Mouse (Mus musculus) right cerebral cortex, postnatal 25 days (tissue): ENCODE measurements at regions not wholly inside any gene's neighbourhood (a gene's known extent, or its start where the extent isn't known, plus 50 kb on each side); places are given as distances from the start of the nearest gene placed in this dataset.
"Not testable (repeated sequence)": the region's sequence is repeated elsewhere in the genome, so short reads cannot be mapped to it uniquely, and the experiment has no call there.

Experiments used
- DNase-seq: peaks from one replicate; pipeline ENCODE4 v3.0.0; 2022

GRCm38 (mm10) chr6:103809986-103810341 is 299.6 kb downstream of the Chl1 start:
- no peak for DNase-seq

GRCm38 (mm10) chr6:103810342-103811001 is 300.1 kb downstream of the Chl1 start:
- DNase-seq = no peak

GRCm38 (mm10) chr6:103816396-103816795 is 306.0 kb downstream of the Chl1 start:
- not testable (repeated sequence) for DNase-seq

GRCm38 (mm10) chr6:103826042-103826441 is 315.7 kb downstream of the Chl1 start:
- DNase-seq = no peak

- DNase-seq = no peak
These were observed 317.2 kb downstream of the Chl1 start for GRCm38 (mm10) chr6:103827623-103828022.

GRCm38 (mm10) chr6:103828866-103829265 is 318.5 kb downstream of the Chl1 start:
- DNase-seq = no peak

GRCm38 (mm10) chr6:103832301-103832700 is 321.9 kb downstream of the Chl1 start:
- no peak for DNase-seq

GRCm38 (mm10) chr6:103832808-103833207 is 322.4 kb downstream of the Chl1 start:
- no peak for DNase-seq

- peak; percentile 53 for DNase-seq
These were observed 323.2 kb downstream of the Chl1 start for GRCm38 (mm10) chr6:103833501-103834132.

GRCm38 (mm10) chr6:103834726-103835229 is 324.4 kb downstream of the Chl1 start:
- no peak for DNase-seq

GRCm38 (mm10) chr6:103859787-103860186 is 349.4 kb downstream of the Chl1 start:
- no peak for DNase-seq

- DNase-seq = no peak
These were observed 383.1 kb downstream of the Chl1 start for GRCm38 (mm10) chr6:103893455-103893854.

- DNase-seq = peak; percentile 3
These were observed 414.1 kb downstream of the Chl1 start for GRCm38 (mm10) chr6:103924504-103924903.

- DNase-seq = peak; percentile 6
These were observed 416.7 kb downstream of the Chl1 start for GRCm38 (mm10) chr6:103927094-103927493.

- DNase-seq = no peak
These were observed 430.0 kb downstream of the Chl1 start for GRCm38 (mm10) chr6:103940345-103940744.

GRCm38 (mm10) chr6:103944361-103944760 is 434.0 kb downstream of the Chl1 start:
- DNase-seq = no peak

GRCm38 (mm10) chr6:103947474-103947873 is 437.1 kb downstream of the Chl1 start:
- no peak for DNase-seq

- DNase-seq = no peak
These were observed 442.9 kb downstream of the Chl1 start for GRCm38 (mm10) chr6:103953134-103953771.

- no peak for DNase-seq
These were observed 448.6 kb downstream of the Chl1 start for GRCm38 (mm10) chr6:103959002-103959401.

GRCm38 (mm10) chr6:103967811-103968420 is 457.5 kb downstream of the Chl1 start:
- DNase-seq = no peak

GRCm38 (mm10) chr6:103999186-103999585 is 488.8 kb downstream of the Chl1 start:
- no peak for DNase-seq

GRCm38 (mm10) chr6:104028439-104029091 is 464.0 kb upstream of the Cntn6 start:
- peak; percentile 69 for DNase-seq

GRCm38 (mm10) chr6:104038853-104039252 is 453.7 kb upstream of the Cntn6 start:
- no peak for DNase-seq
